Mouse (Mus musculus) MEL-GATA-1-ER (cell line): ENCODE results near the gene Glt28d2.

Experiments
- DNase-seq: peaks from one replicate; pipeline ENCODE4 v3.0.0-alpha.2; 2012; ENCODE audit warnings: low read depth; ENCODE audit errors: extremely low read depth

The Glt28d2 gene

DNA sequence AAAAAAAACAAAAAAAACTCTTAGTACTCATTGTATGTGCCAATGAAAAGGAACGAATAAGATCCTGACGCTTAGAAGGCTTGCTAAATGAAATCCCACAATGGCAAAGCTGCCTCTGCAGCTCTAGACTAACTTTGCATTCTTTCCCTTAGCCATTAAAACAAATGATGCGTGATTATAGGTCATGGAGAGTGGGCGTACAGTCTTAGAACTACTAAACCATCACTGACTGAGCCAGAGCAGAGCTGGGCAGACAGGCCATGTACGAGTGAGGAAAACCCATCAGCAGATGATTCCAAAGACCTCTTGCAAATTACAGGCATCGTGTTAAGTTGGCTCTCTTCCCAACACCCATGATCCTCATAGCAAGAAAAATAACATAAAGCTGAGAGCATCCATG lies 59.5 kb downstream of the Glt28d2 start:
- no peak for DNase-seq

DNA sequence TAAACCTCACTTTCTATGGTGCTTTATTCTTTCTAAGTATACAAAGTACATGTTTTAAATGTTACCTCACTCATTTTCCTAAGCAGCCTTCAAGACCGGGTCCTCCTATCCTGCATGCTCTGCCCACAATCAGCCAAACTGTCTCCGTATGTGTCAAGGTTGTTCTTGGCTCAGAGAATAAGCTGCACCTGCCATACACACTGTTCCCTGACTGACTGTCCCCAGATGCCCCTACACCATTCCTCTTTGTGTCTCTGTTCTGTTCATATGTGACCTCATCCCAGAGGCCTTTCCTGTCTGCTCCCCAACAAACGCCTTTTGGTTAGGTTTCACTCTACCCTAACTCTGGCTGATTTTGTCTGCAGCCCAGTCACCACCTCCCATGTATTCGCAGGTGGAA lies 60.0 kb downstream of the Glt28d2 start:
- no peak for DNase-seq

DNA sequence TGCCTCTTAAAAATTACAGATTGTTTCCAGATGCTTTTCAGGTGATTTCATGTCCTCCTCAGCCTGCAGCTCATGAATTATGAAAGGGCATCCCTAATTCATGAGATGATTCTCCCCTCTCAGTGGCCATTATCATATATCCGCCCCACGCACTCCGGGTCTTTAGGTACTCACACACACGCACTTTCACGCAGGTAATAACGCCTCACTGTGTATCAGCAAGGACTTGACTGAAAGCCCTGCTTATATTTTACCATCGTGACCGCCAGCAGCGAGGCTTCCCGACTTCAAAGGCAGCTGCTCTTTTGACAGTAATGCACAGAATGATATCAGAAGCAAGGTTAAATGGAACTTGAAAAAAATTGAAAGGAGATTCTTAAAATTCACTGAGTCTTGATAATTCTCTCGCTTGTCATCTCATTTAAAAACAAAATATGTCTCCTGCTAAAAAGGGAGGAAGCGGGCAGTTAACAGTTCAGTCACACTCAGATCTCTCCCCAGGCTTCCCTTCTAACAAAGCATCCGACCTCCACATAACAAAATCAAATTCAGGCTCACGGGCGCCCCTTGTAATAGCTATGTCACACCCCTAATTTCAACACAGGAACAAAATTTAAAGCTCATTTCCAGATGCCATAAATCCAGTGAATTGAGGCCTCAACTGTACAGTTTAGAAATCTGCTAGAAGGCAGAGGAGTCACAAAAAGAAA lies 66.3 kb downstream of the Glt28d2 start:
- no peak for DNase-seq
